Mouse (Mus musculus) ES-Bruce4 (cell line): ENCODE measurements around the gene P2ry2. TPM values are rescaled to one million over a fixed set of nuclear protein-coding genes. Genes with fewer than 3 reads are reported as not detected.

Source experiments
- H3K27ac ChIP-seq: 2 replicates; pipeline ENCODE4 v1.5.1; 2012; ENCODE audit warnings: low read length, inconsistent platforms; ENCODE audit not compliant: insufficient read depth
- H3K27me3 ChIP-seq: 2 replicates; pipeline ENCODE4 v1.6.1; 2012; ENCODE audit warnings: mild to moderate bottlenecking, low read length, inconsistent platforms; ENCODE audit not compliant: control insufficient read depth, poor library complexity, insufficient read depth, severe bottlenecking
- H3K36me3 ChIP-seq: 2 replicates; pipeline ENCODE4 v1.6.1; 2012; ENCODE audit warnings: inconsistent platforms, mild to moderate bottlenecking, low read length, moderate library complexity; ENCODE audit not compliant: control insufficient read depth, poor library complexity, insufficient read depth, severe bottlenecking
- H3K4me1 ChIP-seq: one replicate; pipeline ENCODE4 v1.8.1; 2011; ENCODE audit warnings: low read length; ENCODE audit not compliant: control insufficient read depth, insufficient read depth
- H3K4me3 ChIP-seq: 2 replicates; pipeline ENCODE4 v1.5.1; 2011; ENCODE audit warnings: low read depth, mild to moderate bottlenecking, low read length
- H3K9ac ChIP-seq: 2 replicates; pipeline ENCODE4 v1.6.1; 2012; ENCODE audit warnings: low read depth, mild to moderate bottlenecking, inconsistent platforms; ENCODE audit not compliant: poor library complexity, severe bottlenecking
- H3K9me3 ChIP-seq: replicated peaks from 2 replicates; pipeline ENCODE4 v1.6.1; 2012; ENCODE audit warnings: mild to moderate bottlenecking, low read length, inconsistent platforms; ENCODE audit not compliant: control insufficient read depth, poor library complexity, insufficient read depth, severe bottlenecking
- CTCF ChIP-seq: IDR thresholded peaks from one replicate; pipeline ENCODE4 v1.8.1; 2011; ENCODE audit warnings: low read depth, low read length
- EP300 ChIP-seq: IDR thresholded peaks from 2 replicates; pipeline ENCODE4 v1.6.1; 2011; ENCODE audit warnings: low read depth, low read length; ENCODE audit not compliant: insufficient read depth
- POLR2A ChIP-seq: IDR thresholded peaks from one replicate; pipeline ENCODE4 v1.8.1; 2011; ENCODE audit warnings: low read length; ENCODE audit not compliant: insufficient read depth
- polyA plus RNA-seq: library from polyadenylated mRNA; stranded (reverse); fragments of >200 nt; gene quantifications from 2 replicates; pipeline ENCODE4 v1.2.4, GENCODE M21; 2011; ENCODE audit warnings: low read depth; ENCODE audit not compliant: missing spikeins, insufficient read depth, insufficient read length

P2ry2 gene
- polyA plus RNA-seq, 1 experiment: 0.96 TPM

GRCm38 (mm10) chr7:101005119-101005518, 7.5 kb downstream of the P2ry2 start:
- TF ChIP-seq CTCF (no peak), EP300 (no peak), POLR2A (no peak)
- no peak overlapping the region for H3K27ac ChIP-seq
- no peaks in the 10 kb centered on the region for H3K9me3 ChIP-seq
- peaks cover 4% of the 10 kb centered on the region for H3K4me1 ChIP-seq
- H3K9ac ChIP-seq: no peak overlapping the region
- no peak overlapping the region for H3K4me3 ChIP-seq
- H3K36me3 ChIP-seq: no peaks in the 10 kb centered on the region
- no peaks in the 10 kb centered on the region for H3K27me3 ChIP-seq

GRCm38 (mm10) chr7:101003442-101004326, 9.0 kb downstream of the P2ry2 start:
- no peaks in the 10 kb centered on the region for H3K36me3 ChIP-seq
- H3K9ac ChIP-seq: no peak overlapping the region
- H3K9me3 ChIP-seq: no peaks in the 10 kb centered on the region
- no peaks in the 10 kb centered on the region for H3K27me3 ChIP-seq
- no peak overlapping the region for H3K27ac ChIP-seq
- no peak overlapping the region for H3K4me3 ChIP-seq
- H3K4me1 ChIP-seq: peaks cover 4% of the 10 kb centered on the region
- no peak for TF ChIP-seq CTCF
- no peak for TF ChIP-seq EP300
- no peak for TF ChIP-seq POLR2A

- Histone ChIP-seq H3K36me3 (no peaks in the 10 kb centered on the region), H3K27ac (no peak overlapping the region), H3K9ac (no peak overlapping the region), H3K4me1 (peaks cover 4% of the 10 kb centered on the region), H3K9me3 (no peaks in the 10 kb centered on the region), H3K4me3 (no peak overlapping the region), H3K27me3 (no peaks in the 10 kb centered on the region)
- TF ChIP-seq CTCF (no peak), EP300 (no peak), POLR2A (no peak)
Measured at GRCm38 (mm10) chr7:101002274-101002673, 10.4 kb downstream of the P2ry2 start.

- Histone ChIP-seq H3K27ac (no peak overlapping the region), H3K27me3 (no peaks in the 10 kb centered on the region), H3K36me3 (no peaks in the 10 kb centered on the region), H3K4me3 (no peak overlapping the region), H3K4me1 (peaks cover 4% of the 10 kb centered on the region), H3K9ac (no peak overlapping the region), H3K9me3 (no peaks in the 10 kb centered on the region)
- TF ChIP-seq POLR2A (no peak), CTCF (no peak), EP300 (no peak)
Measured at GRCm38 (mm10) chr7:100999623-101000022, 13.0 kb downstream of the P2ry2 start.

- no peaks in the 10 kb centered on the region for H3K4me1 ChIP-seq
- no peak overlapping the region for H3K27ac ChIP-seq
- H3K36me3 ChIP-seq: no peaks in the 10 kb centered on the region
- no peak overlapping the region for H3K9ac ChIP-seq
- no peaks in the 10 kb centered on the region for H3K9me3 ChIP-seq
- peak overlapping the region; percentile 23 for H3K4me3 ChIP-seq
- no peaks in the 10 kb centered on the region for H3K27me3 ChIP-seq
- TF ChIP-seq EP300: no peak
- no peak for TF ChIP-seq POLR2A
Measured at GRCm38 (mm10) chr7:100998578-100998960, 14.1 kb downstream of the P2ry2 start.

GRCm38 (mm10) chr7:100997951-100998577, 14.6 kb downstream of the P2ry2 start:
- Histone ChIP-seq H3K36me3 (no peaks in the 10 kb centered on the region), H3K27me3 (no peaks in the 10 kb centered on the region), H3K9me3 (no peaks in the 10 kb centered on the region), H3K4me1 (no peaks in the 10 kb centered on the region), H3K9ac (no peak overlapping the region), H3K4me3 (peak overlapping the region; percentile 23), H3K27ac (no peak overlapping the region)
- TF ChIP-seq EP300: no peak
- no peak for TF ChIP-seq POLR2A
- no peak for TF ChIP-seq CTCF
